Comparison of ENCODE assay signal across 11 mouse cellular contexts in the genomic region with DNA sequence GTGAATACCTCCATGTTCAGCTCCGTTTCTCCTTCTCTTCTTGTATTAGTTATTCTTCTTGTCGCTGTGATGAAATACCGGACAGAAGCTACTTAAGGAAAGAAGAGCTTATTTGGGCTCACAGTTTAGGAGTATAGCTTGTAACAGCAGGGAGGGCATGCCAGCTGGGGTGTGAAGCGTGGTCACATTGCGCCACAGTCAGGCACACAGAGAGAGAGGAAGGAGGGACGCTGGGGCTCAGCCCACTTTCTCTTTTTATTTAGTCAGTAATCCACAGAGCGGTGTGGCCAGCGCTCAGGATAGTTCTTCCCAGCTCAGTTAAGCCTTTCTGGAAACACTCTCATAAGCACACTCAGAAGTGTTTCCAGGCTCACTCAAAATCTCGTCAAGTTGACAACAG.
DNase-seq lines count a peak whose midpoint lies in the region; TF ChIP-seq lines count a peak whose summit lies in the region.
"Had no signal": no experiment of that assay in that cellular context is flagged by ENCODE, and none has a peak within 500 bp of the region (broad histone marks: within the 10 kb centered on the region; RNA-seq: fewer than 3 reads in every experiment).

No protein-coding gene starts in this region.

- H3K9me3 ChIP-seq in hindbrain, embryonic 10.5 days, result no peaks in the 10 kb centered on the region

- H3K27me3 ChIP-seq in hindbrain, embryonic 10.5 days (ENCODE audit: insufficient read depth, poor library complexity, severe bottlenecking), result no peaks in the 10 kb centered on the region

- 87% methylated on average over 9 of the region's 9 CpGs for WGBS in hindbrain, embryonic 10.5 days

- no peak for TF ChIP-seq CTCF in gastrocnemius, adult 2 months (IDR thresholded peaks at IDR 0.05)

- H3K4me3 ChIP-seq in gastrocnemius, adult 2 months, result no peak overlapping the region
- H3K4me3 ChIP-seq in hindbrain, embryonic 10.5 days, result no peak overlapping the region

- DNase-seq in gastrocnemius, adult 2 months, result peak; percentile 48
- DNase-seq in gastrocnemius, adult 18-20 months (ENCODE audit: low spot score), result no peak
- DNase-seq in urinary bladder, postnatal 14 days (ENCODE audit: low spot score), result peak; percentile 46
- DNase-seq in urinary bladder, postnatal 10 days (ENCODE audit: low spot score), result no peak
- peak; percentile 36 for DNase-seq in lung, postnatal 25 days (ENCODE audit: low spot score)
- no peak for DNase-seq in hindbrain, embryonic 10.5 days (ENCODE audit: low spot score)
- DNase-seq in ovary, postnatal 14 days (ENCODE audit: low spot score), result no peak
- no peak for DNase-seq in adrenal gland, postnatal 14 days
- DNase-seq: gastrocnemius, postnatal 25 days; kidney, adult 9 months had no signal

- H3K36me3 ChIP-seq in hindbrain, embryonic 10.5 days, result no peaks in the 10 kb centered on the region

- peaks cover 6% of the 10 kb centered on the region; the same call in 1 of the 2 replicates for H3K4me1 ChIP-seq in hindbrain, embryonic 10.5 days (replicated peaks)

- intact Hi-C loops in gastrocnemius, adult 2 months (cut with DNase I), result no loop called here

- H3K27ac ChIP-seq in gastrocnemius, adult 2 months, result no peak overlapping the region
- no peak overlapping the region for H3K27ac ChIP-seq in hindbrain, embryonic 10.5 days
- H3K27ac ChIP-seq: hindbrain, embryonic 14.5 days had no signal

Comparison
In these comparisons a context has a peak if more than half of its experiments do, and no peak if none do; other contexts are left out.
1. DNase-seq: peak in gastrocnemius, adult 2 months (single experiment), urinary bladder, postnatal 14 days (single experiment) and lung, postnatal 25 days (single experiment); none in gastrocnemius, adult 18-20 months (single experiment), urinary bladder, postnatal 10 days (single experiment), hindbrain, embryonic 10.5 days (single experiment), ovary, postnatal 14 days (single experiment) and adrenal gland, postnatal 14 days (single experiment).